Mouse (Mus musculus) hindbrain, embryonic 16.5 days (tissue): ENCODE measurements around the gene Mfap1b. TPM values are rescaled to one million over a fixed set of nuclear protein-coding genes. Genes with fewer than 3 reads are reported as not detected.
"Not testable (repeated sequence)": the region's sequence is repeated elsewhere in the genome, so short reads cannot be mapped to it uniquely, and the experiment has no call there.

Experiments used
- ATAC-seq: fragments of 200-750 bp; cut with Nextera tagmentation; 2 replicates; pipeline ENCODE4 v1.8.0; 2017; ENCODE audit warnings: moderate TSS enrichment, moderate library complexity
- H3K27ac ChIP-seq: fragments of 300-500 bp; sonication (generic); 2 replicates; pipeline ENCODE4 v1.5.1; 2014; ENCODE audit warnings: low read depth, mild to moderate bottlenecking, control low read depth, low read length, moderate library complexity
- H3K27me3 ChIP-seq: fragments of 300-500 bp; sonication (generic); replicated peaks from 2 replicates; pipeline ENCODE4 v1.6.1; 2014; ENCODE audit warnings: low read length; ENCODE audit not compliant: control insufficient read depth, insufficient read depth
- H3K36me3 ChIP-seq: fragments of 300-500 bp; sonication (generic); 2 replicates; pipeline ENCODE4 v1.6.1; 2014; ENCODE audit warnings: mild to moderate bottlenecking, low read length, moderate library complexity, mixed read lengths; ENCODE audit not compliant: control insufficient read depth, insufficient read depth
- H3K4me1 ChIP-seq: fragments of 300-500 bp; sonication (generic); 2 replicates; pipeline ENCODE4 v1.6.1; 2014; ENCODE audit warnings: low read depth, low read length; ENCODE audit not compliant: control insufficient read depth, insufficient read depth
- H3K4me2 ChIP-seq: fragments of 300-500 bp; sonication (generic); 2 replicates; pipeline ENCODE4 v1.6.1; 2014; ENCODE audit warnings: mild to moderate bottlenecking, low read length, control low read depth, moderate library complexity
- H3K4me3 ChIP-seq: fragments of 300-500 bp; sonication (generic); 2 replicates; pipeline ENCODE4 v1.5.1; 2014; ENCODE audit warnings: mild to moderate bottlenecking, low read length, control low read depth, moderate library complexity
- H3K9ac ChIP-seq: fragments of 300-500 bp; sonication (generic); 2 replicates; pipeline ENCODE4 v1.6.1; 2014; ENCODE audit warnings: low read depth, mild to moderate bottlenecking, control low read depth, low read length, moderate library complexity
- H3K9me3 ChIP-seq: fragments of 300-500 bp; sonication (generic); 2 replicates; pipeline ENCODE4 v1.6.1; 2014; ENCODE audit warnings: mild to moderate bottlenecking, low read length, moderate library complexity; ENCODE audit not compliant: control insufficient read depth
- WGBS: fragments of 180-500 bp; shearing (Covaris S2); extraction: QIAGEN DNeasy Blood & Tissue Kit; methylation state at CpG from one replicate; pipeline ENCODE4 v1.1.7; 2014; 5-methylcytosine and 5-hydroxymethylcytosine counted together
- polyA plus RNA-seq: library from polyadenylated mRNA; unstranded; fragments of >200 nt; fragmentation: Nextera tagmentation; extraction: Ambion mirVana; gene quantifications from 2 replicates; pipeline ENCODE4 v1.2.1, GENCODE M21; 2015

The Mfap1b gene
- polyA plus RNA-seq, 1 experiment from 2014 or later: 68.2 TPM

DNA sequence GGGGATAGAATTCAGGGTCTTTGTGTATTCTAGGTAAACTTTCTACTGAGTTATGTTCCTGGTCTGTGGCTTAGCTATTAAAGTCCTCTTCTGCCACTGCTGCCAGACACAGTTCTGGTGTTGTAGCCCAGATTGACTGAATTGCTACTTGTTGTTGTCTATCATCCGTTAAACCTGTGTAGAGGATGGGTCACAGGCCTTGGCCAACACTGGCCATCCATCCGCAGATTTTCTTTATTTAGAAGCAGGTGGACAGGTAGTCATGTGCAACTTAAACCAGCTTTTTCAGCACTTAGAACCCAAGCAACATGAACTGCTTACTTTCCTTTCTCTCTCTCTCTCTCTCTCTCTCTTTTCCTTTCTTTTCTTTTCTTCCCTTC is 34.1 kb upstream of the Mfap1b start:
- peaks cover 9% of the 10 kb centered on the region for H3K4me1 ChIP-seq
- H3K4me2 ChIP-seq: peak overlapping the region; percentile 68; the same call in 1 of the 2 replicates
- H3K4me3 ChIP-seq: 0 out of 2 replicates have a peak overlapping the region, but pooled peaks have one; percentile 62
- no peaks in the 10 kb centered on the region for H3K27me3 ChIP-seq
- no peak overlapping the region for H3K27ac ChIP-seq
- H3K9ac ChIP-seq: peak overlapping the region; percentile 17; the same call in 1 of the 2 replicates
- ATAC-seq: no peak
- no peaks in the 10 kb centered on the region for H3K36me3 ChIP-seq
- H3K9me3 ChIP-seq: no peaks in the 10 kb centered on the region
- 92% methylated on average over 2 of the region's 2 CpGs for WGBS

- H3K9ac ChIP-seq: peak overlapping the region; percentile 72; the same call in 1 of the 2 replicates
- peaks cover 9% of the 10 kb centered on the region for H3K4me1 ChIP-seq
- H3K9me3 ChIP-seq: no peaks in the 10 kb centered on the region
- H3K27me3 ChIP-seq: no peaks in the 10 kb centered on the region
- no peak for ATAC-seq
- H3K4me3 ChIP-seq: peak overlapping the region; percentile 62
- peak overlapping the region; percentile 68 for H3K4me2 ChIP-seq
- no peak overlapping the region for H3K27ac ChIP-seq
- H3K36me3 ChIP-seq: no peaks in the 10 kb centered on the region
- WGBS: 31% methylated on average over 12 of the region's 12 CpGs
Observed at GRCm38 (mm10) chr2:121507173-121507950, 33.5 kb upstream of the Mfap1b start.

GRCm38 (mm10) chr2:121505942-121506882 is 32.3 kb upstream of the Mfap1b start, which contains the start of the genes Mfap1a and Wdr76:
Gene Mfap1a (minus strand): TSS chr2:121506665.
Gene Wdr76 (plus strand): TSS chr2:121506723.
- Histone ChIP-seq H3K9ac (peak within 1 kb of the TSS; percentile 72), H3K27ac (peak within 1 kb of the TSS; percentile 66; the same call in 1 of the 2 replicates), H3K4me2 (peak within 1 kb of the TSS; percentile 68), H3K4me3 (peak within 1 kb of the TSS; percentile 62)
- peak; percentile 96 for ATAC-seq
- not testable (repeated sequence) for H3K4me1 ChIP-seq, H3K9me3 ChIP-seq, H3K27me3 ChIP-seq, H3K36me3 ChIP-seq
- WGBS: 6% methylated on average over 34 of the region's 42 CpGs

DNA sequence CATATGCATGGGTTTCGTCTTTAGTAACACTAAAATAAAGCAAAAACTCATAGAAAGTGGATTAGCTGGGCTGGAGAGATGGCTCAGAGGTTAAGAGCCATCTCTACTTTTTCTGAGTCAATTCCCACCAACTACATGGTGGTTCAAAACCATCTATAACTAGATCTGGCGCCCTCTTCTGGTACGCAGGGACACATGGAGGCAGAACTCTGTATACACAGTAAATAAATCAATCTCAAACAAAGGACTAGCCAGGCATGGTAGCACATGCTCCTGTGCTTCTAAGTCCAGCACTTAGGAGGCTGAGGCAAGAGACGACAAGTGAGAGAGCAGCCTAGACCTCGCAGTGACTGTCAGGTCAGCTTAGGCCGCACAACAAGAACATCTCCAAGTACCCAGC is 27.7 kb upstream of the Mfap1b start:
- H3K4me3 ChIP-seq, H3K9me3 ChIP-seq, H3K36me3 ChIP-seq, H3K9ac ChIP-seq, ATAC-seq, H3K4me2 ChIP-seq, H3K4me1 ChIP-seq, H3K27ac ChIP-seq, H3K27me3 ChIP-seq: not testable (repeated sequence)
- 88% methylated on average over 1 of the region's 6 CpGs for WGBS

GRCm38 (mm10) chr2:121484403-121484802 is 10.5 kb upstream of the Mfap1b start:
- 90% methylated on average over 1 of the region's 2 CpGs for WGBS
- not testable (repeated sequence) for H3K4me2 ChIP-seq, H3K27me3 ChIP-seq, H3K4me3 ChIP-seq, H3K36me3 ChIP-seq, H3K9ac ChIP-seq, H3K4me1 ChIP-seq, H3K9me3 ChIP-seq, ATAC-seq, H3K27ac ChIP-seq

GRCm38 (mm10) chr2:121483576-121483975 is 9.7 kb upstream of the Mfap1b start:
- no peaks in the 10 kb centered on the region for H3K9me3 ChIP-seq
- H3K27ac ChIP-seq: no peak overlapping the region
- ATAC-seq: 0 out of 2 replicates have a peak, but pooled peaks have one; percentile 27

DNA sequence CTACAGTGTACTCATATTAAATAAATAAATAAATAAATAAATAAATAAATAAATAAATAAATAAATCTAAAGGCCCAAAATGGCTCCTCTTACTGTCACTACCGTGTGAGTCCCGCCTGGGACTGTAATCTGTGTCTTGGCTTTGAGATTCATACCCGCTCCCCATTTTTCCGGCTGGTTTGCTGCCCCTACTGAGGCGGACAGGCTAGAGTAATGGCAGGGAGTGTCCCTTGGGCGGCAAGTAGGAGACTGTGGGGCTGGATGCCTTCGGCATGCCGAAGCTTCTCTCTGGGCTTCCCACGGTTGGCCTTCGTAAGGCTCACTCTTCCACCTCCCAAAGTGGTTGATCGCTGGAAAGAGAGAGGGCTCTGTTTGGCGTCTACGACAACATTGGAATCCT is 7.0 kb upstream of the Mfap1b start:
- H3K9me3 ChIP-seq, H3K27me3 ChIP-seq, H3K9ac ChIP-seq, H3K4me3 ChIP-seq, H3K4me1 ChIP-seq, H3K27ac ChIP-seq, H3K4me2 ChIP-seq, ATAC-seq, H3K36me3 ChIP-seq: not testable (repeated sequence)
- 90% methylated on average over 13 of the region's 13 CpGs for WGBS

More at GRCm38 (mm10) chr2:121483576-121483975, 9.7 kb upstream of the Mfap1b start:
- H3K36me3 ChIP-seq: no peaks in the 10 kb centered on the region
- 23% methylated on average over 8 of the region's 8 CpGs for WGBS
- no peak overlapping the region for H3K4me2 ChIP-seq
- no peaks in the 10 kb centered on the region for H3K27me3 ChIP-seq
- no peak overlapping the region for H3K9ac ChIP-seq
- H3K4me3 ChIP-seq: no peak overlapping the region
- H3K4me1 ChIP-seq: no peaks in the 10 kb centered on the region

DNA sequence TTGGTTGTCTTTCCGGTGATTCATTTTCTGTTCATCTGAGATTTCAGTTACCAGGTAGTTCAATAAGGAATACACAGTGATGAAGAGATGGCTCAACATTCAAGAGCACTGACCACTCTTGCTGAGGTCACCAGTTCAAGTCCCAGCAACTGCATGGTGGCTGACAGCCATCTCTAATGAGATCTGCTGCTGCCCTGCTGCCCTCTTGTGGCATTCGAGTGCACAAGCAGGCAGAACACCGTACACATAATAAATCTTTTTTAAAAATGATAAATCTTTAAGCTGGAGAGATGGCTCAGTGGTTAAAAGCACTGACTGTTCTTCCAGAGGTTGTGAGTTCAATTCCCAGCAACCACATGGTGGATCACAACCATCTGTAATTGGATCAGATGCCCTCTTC is 6.6 kb upstream of the Mfap1b start:
- no peak overlapping the region for H3K27ac ChIP-seq
- H3K4me3 ChIP-seq: no peak overlapping the region
- H3K4me1 ChIP-seq: no peaks in the 10 kb centered on the region
- H3K9me3 ChIP-seq: no peaks in the 10 kb centered on the region
- no peak overlapping the region for H3K4me2 ChIP-seq
- H3K36me3 ChIP-seq: no peaks in the 10 kb centered on the region
- ATAC-seq: no peak
- 55% methylated on average over 3 of the region's 3 CpGs for WGBS
- H3K9ac ChIP-seq: no peak overlapping the region
- no peaks in the 10 kb centered on the region for H3K27me3 ChIP-seq
